Mouse (Mus musculus) kidney, embryonic 14.5 days (tissue): ENCODE data around the gene Fosb. TPM values are rescaled to one million over a fixed set of nuclear protein-coding genes. Genes with fewer than 3 reads are reported as not detected.

Source experiments
- ATAC-seq: fragments of 200-750 bp; cut with Nextera tagmentation; 2 replicates; pipeline ENCODE4 v1.8.0; 2017; ENCODE audit warnings: moderate number of reproducible peaks, mild to moderate bottlenecking, moderate TSS enrichment, moderate library complexity; ENCODE audit not compliant: low FRiP score, low TSS enrichment
- H3K27ac ChIP-seq: fragments of 300-500 bp; sonication (generic); 2 replicates; pipeline ENCODE4 v1.5.1; 2014; ENCODE audit warnings: low read depth, mild to moderate bottlenecking, low read length, moderate library complexity, mixed read lengths
- H3K27me3 ChIP-seq: fragments of 300-500 bp; sonication (generic); 2 replicates; pipeline ENCODE4 v1.6.1; 2014; ENCODE audit warnings: mild to moderate bottlenecking, low read length; ENCODE audit not compliant: control insufficient read depth, insufficient read depth
- H3K36me3 ChIP-seq: fragments of 300-500 bp; sonication (generic); 2 replicates; pipeline ENCODE4 v1.6.1; 2014; ENCODE audit warnings: low read length, mixed read lengths; ENCODE audit not compliant: control insufficient read depth, insufficient read depth
- H3K4me1 ChIP-seq: fragments of 300-500 bp; sonication (generic); 2 replicates; pipeline ENCODE4 v1.6.1; 2014; ENCODE audit warnings: low read length, mixed read lengths; ENCODE audit not compliant: control insufficient read depth, insufficient read depth
- H3K4me2 ChIP-seq: fragments of 300-500 bp; sonication (generic); replicated peaks from 2 replicates; pipeline ENCODE4 v1.6.1; 2014; ENCODE audit warnings: low read depth, mild to moderate bottlenecking, low read length
- H3K4me3 ChIP-seq: fragments of 300-500 bp; sonication (generic); 2 replicates; pipeline ENCODE4 v1.5.1; 2014; ENCODE audit warnings: mild to moderate bottlenecking, low read length
- H3K9ac ChIP-seq: fragments of 300-500 bp; sonication (generic); 2 replicates; pipeline ENCODE4 v1.6.1; 2014; ENCODE audit warnings: low read depth, mild to moderate bottlenecking, low read length, moderate library complexity
- H3K9me3 ChIP-seq: fragments of 300-500 bp; sonication (generic); 2 replicates; pipeline ENCODE4 v1.6.1; 2016; ENCODE audit warnings: low read length; ENCODE audit not compliant: control insufficient read depth
- WGBS: fragments of 180-500 bp; shearing (Covaris S2); extraction: QIAGEN DNeasy Blood & Tissue Kit; methylation state at CpG from one replicate; pipeline ENCODE4 v1.1.7; 2014; 5-methylcytosine and 5-hydroxymethylcytosine counted together
- polyA plus RNA-seq: library from polyadenylated mRNA; unstranded; fragments of >200 nt; fragmentation: Nextera tagmentation; extraction: Ambion mirVana; gene quantifications from 2 replicates; pipeline ENCODE4 v1.2.1, GENCODE M21; 2014

Fosb gene
- polyA plus RNA-seq, 1 experiment from 2014 or later: 0.20 TPM

GRCm38 (mm10) chr7:19306819-19307738 is 2.8 kb downstream of the Fosb start:
- Histone ChIP-seq H3K27ac (no peak overlapping the region), H3K4me2 (no peak overlapping the region), H3K9me3 (no peaks in the 10 kb centered on the region), H3K4me3 (no peak overlapping the region), H3K9ac (no peak overlapping the region), H3K27me3 (peaks cover 51% of the 10 kb centered on the region), H3K36me3 (no peaks in the 10 kb centered on the region), H3K4me1 (peaks cover 4% of the 10 kb centered on the region; the same call in 1 of the 2 replicates)
- WGBS: 70% methylated on average over 25 of the region's 25 CpGs
- ATAC-seq: no peak

- no peak for ATAC-seq
- H3K9me3 ChIP-seq: no peaks in the 10 kb centered on the region
These were observed 3.8 kb downstream of the Fosb start for GRCm38 (mm10) chr7:19305796-19306765.

GRCm38 (mm10) chr7:19305413-19305735 is 4.5 kb downstream of the Fosb start:
- ATAC-seq: no peak
- Histone ChIP-seq H3K27ac (no peak overlapping the region), H3K27me3 (peaks cover 59% of the 10 kb centered on the region), H3K9ac (no peak overlapping the region), H3K4me1 (peaks cover 4% of the 10 kb centered on the region; the same call in 1 of the 2 replicates), H3K36me3 (no peaks in the 10 kb centered on the region), H3K4me2 (0 out of 2 replicates have a peak overlapping the region, but pooled peaks have one; percentile 51), H3K4me3 (peak overlapping the region; percentile 40), H3K9me3 (no peaks in the 10 kb centered on the region)
- 8% methylated on average over 6 of the region's 6 CpGs for WGBS

More at GRCm38 (mm10) chr7:19305796-19306765, 3.8 kb downstream of the Fosb start:
- Histone ChIP-seq H3K9ac (no peak overlapping the region), H3K4me2 (no peak overlapping the region), H3K27ac (no peak overlapping the region), H3K27me3 (peaks cover 59% of the 10 kb centered on the region), H3K36me3 (no peaks in the 10 kb centered on the region), H3K4me3 (no peak overlapping the region), H3K4me1 (peaks cover 4% of the 10 kb centered on the region; the same call in 1 of the 2 replicates)
- WGBS: 54% methylated on average over 16 of the region's 16 CpGs

GRCm38 (mm10) chr7:19304501-19305412 is 5.1 kb downstream of the Fosb start:
- peak overlapping the region; percentile 51 for H3K4me2 ChIP-seq
- no peak overlapping the region for H3K27ac ChIP-seq
- no peaks in the 10 kb centered on the region for H3K36me3 ChIP-seq
- peaks cover 59% of the 10 kb centered on the region for H3K27me3 ChIP-seq
- H3K4me1 ChIP-seq: peaks cover 4% of the 10 kb centered on the region; the same call in 1 of the 2 replicates
- H3K4me3 ChIP-seq: peak overlapping the region; percentile 40
- H3K9ac ChIP-seq: peak overlapping the region; percentile 12; the same call in 1 of the 2 replicates
- H3K9me3 ChIP-seq: no peaks in the 10 kb centered on the region
- ATAC-seq: no peak
- 2% methylated on average over 47 of the region's 48 CpGs for WGBS

GRCm38 (mm10) chr7:19303770-19304169 is 6.1 kb downstream of the Fosb start:
- H3K4me2 ChIP-seq: peak overlapping the region; percentile 31
- peak overlapping the region; percentile 18 for H3K4me3 ChIP-seq
- no peaks in the 10 kb centered on the region for H3K36me3 ChIP-seq
- ATAC-seq: no peak
- H3K27me3 ChIP-seq: peaks cover 59% of the 10 kb centered on the region
- peaks cover 4% of the 10 kb centered on the region; the same call in 1 of the 2 replicates for H3K4me1 ChIP-seq
- no peaks in the 10 kb centered on the region for H3K9me3 ChIP-seq
- H3K9ac ChIP-seq: no peak overlapping the region; the same call in 1 of the 2 replicates
- WGBS: 1% methylated on average over 16 of the region's 16 CpGs
- no peak overlapping the region for H3K27ac ChIP-seq

- no peak overlapping the region for H3K27ac ChIP-seq
- no peaks in the 10 kb centered on the region for H3K36me3 ChIP-seq
- WGBS: 75% methylated on average over 12 of the region's 12 CpGs
- no peak overlapping the region for H3K4me2 ChIP-seq
- no peaks in the 10 kb centered on the region for H3K9me3 ChIP-seq
- no peak overlapping the region for H3K4me3 ChIP-seq
- no peak for ATAC-seq
- no peak overlapping the region for H3K9ac ChIP-seq
- H3K4me1 ChIP-seq: peaks cover 4% of the 10 kb centered on the region; the same call in 1 of the 2 replicates
- peaks cover 59% of the 10 kb centered on the region for H3K27me3 ChIP-seq
These were observed 6.9 kb downstream of the Fosb start for GRCm38 (mm10) chr7:19303046-19303305.

- H3K9ac ChIP-seq: no peak overlapping the region
- H3K27me3 ChIP-seq: peaks cover 59% of the 10 kb centered on the region
- H3K4me1 ChIP-seq: no peaks in the 10 kb centered on the region; the same call in 1 of the 2 replicates
- no peak for ATAC-seq
- H3K4me3 ChIP-seq: no peak overlapping the region
- H3K27ac ChIP-seq: no peak overlapping the region
- peak overlapping the region; percentile 41; the same call in 1 of the 2 replicates for H3K4me2 ChIP-seq
- H3K9me3 ChIP-seq: no peaks in the 10 kb centered on the region
- WGBS: 49% methylated on average over 13 of the region's 13 CpGs
- H3K36me3 ChIP-seq: no peaks in the 10 kb centered on the region
These were observed 7.4 kb downstream of the Fosb start for GRCm38 (mm10) chr7:19302264-19303045.
